Comparison of ENCODE assay signal across 8 mouse cellular contexts in the genomic region with DNA sequence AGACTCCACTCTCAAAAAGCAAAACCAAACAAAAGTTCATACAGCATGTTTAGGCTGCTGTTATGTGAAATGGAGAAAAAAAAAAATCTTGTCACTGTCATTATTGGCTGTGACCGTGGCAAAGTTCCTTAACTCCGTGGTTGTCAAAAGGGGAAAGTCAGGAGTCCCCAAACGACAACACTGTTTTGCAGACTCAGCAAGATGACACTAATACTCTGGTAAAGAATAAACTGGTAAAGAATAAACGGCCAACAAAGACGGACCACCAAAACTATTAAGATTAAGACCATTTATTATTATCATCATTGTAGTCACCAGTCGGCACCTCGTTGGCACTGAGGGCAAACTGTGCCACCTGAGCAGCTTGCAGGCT. TPM values are rescaled to one million over a fixed set of nuclear protein-coding genes. Genes with fewer than 3 reads are reported as not detected.
A peak's percentile ranks its signal among the peaks of the same experiment; 100 is the strongest.
DNase-seq lines count a peak whose midpoint lies in the region; ATAC-seq and TF ChIP-seq lines count a peak whose summit lies in the region.

No protein-coding gene starts in this region.

- H3K9ac ChIP-seq in embryonic facial prominence, embryonic 12.5 days, result peak overlapping the region; percentile 85
- peak overlapping the region; percentile 94 for H3K9ac ChIP-seq in intestine, embryonic 14.5 days (ENCODE audit: low read length)

- H3K36me3 ChIP-seq in embryonic facial prominence, embryonic 12.5 days, result peaks cover 78% of the 10 kb centered on the region
- peaks cover 78% of the 10 kb centered on the region for H3K36me3 ChIP-seq in intestine, embryonic 14.5 days (ENCODE audit: control insufficient read depth, insufficient read depth, low read length)
- H3K36me3 ChIP-seq in myocyte (ENCODE audit: control insufficient read depth, insufficient read depth), result peaks cover 56% of the 10 kb centered on the region

- H3K79me2 ChIP-seq in myocyte (ENCODE audit: control insufficient read depth, insufficient read depth), result peaks cover 15% of the 10 kb centered on the region

- peak overlapping the region; percentile 74 for H3ac ChIP-seq in myocyte (ENCODE audit: control insufficient read depth, insufficient read length)

- H3K9me3 ChIP-seq in embryonic facial prominence, embryonic 12.5 days, result no peaks in the 10 kb centered on the region
- H3K9me3 ChIP-seq in intestine, embryonic 14.5 days (ENCODE audit: control insufficient read depth, low read length), result no peaks in the 10 kb centered on the region

- WGBS in embryonic facial prominence, embryonic 12.5 days, result 4% methylated on average over 7 of the region's 7 CpGs
- 1% methylated on average over 7 of the region's 7 CpGs for WGBS in intestine, embryonic 14.5 days

- peaks cover 48% of the 10 kb centered on the region for H3K4me1 ChIP-seq in embryonic facial prominence, embryonic 12.5 days
- peaks cover 33% of the 10 kb centered on the region for H3K4me1 ChIP-seq in intestine, embryonic 14.5 days (replicated peaks; ENCODE audit: control insufficient read depth, insufficient read depth, low read length)

- H3K4me2 ChIP-seq in embryonic facial prominence, embryonic 12.5 days (replicated peaks), result peak overlapping the region; percentile 67
- H3K4me2 ChIP-seq in intestine, embryonic 14.5 days (ENCODE audit: low read length), result peak overlapping the region; percentile 78
- peak overlapping the region; percentile 89 for H3K4me2 ChIP-seq in myocyte (ENCODE audit: low read depth)

- H3K27me3 ChIP-seq in embryonic facial prominence, embryonic 12.5 days, result no peaks in the 10 kb centered on the region
- H3K27me3 ChIP-seq in intestine, embryonic 14.5 days (replicated peaks; ENCODE audit: control insufficient read depth, insufficient read depth, low read length), result no peaks in the 10 kb centered on the region
- H3K27me3 ChIP-seq in myocyte (ENCODE audit: control insufficient read depth, insufficient read depth, insufficient read length), result no peaks in the 10 kb centered on the region

- no peak for DNase-seq in layer of hippocampus, adult 2 months (ENCODE audit: low spot score in 2 of 2)
- no peak for DNase-seq in layer of hippocampus, postnatal 10 days (ENCODE audit: low spot score in 2 of 2)
- DNase-seq in intestine, embryonic 14.5 days (ENCODE audit: low spot score), result no peak
- DNase-seq in urinary bladder, postnatal 4 days (ENCODE audit: low spot score in 2 of 2), result no peak
- DNase-seq in right cerebral cortex, postnatal 10 days (ENCODE audit: low spot score in 2 of 2), result no peak
- DNase-seq in embryo, embryonic 11 days, result no peak

- TF ChIP-seq POLR2A in myocyte (IDR thresholded peaks at IDR 0.05; ENCODE audit: insufficient read length, low read depth), result no peak

- TF ChIP-seq CTCF in layer of hippocampus, adult 2 months (conservative IDR thresholded peaks at IDR 0.05), result no peak

- H3K4me3 ChIP-seq in layer of hippocampus, adult 2 months, result peak overlapping the region; percentile 81
- H3K4me3 ChIP-seq in embryonic facial prominence, embryonic 12.5 days, result peak overlapping the region; percentile 88
- H3K4me3 ChIP-seq in intestine, embryonic 14.5 days (ENCODE audit: low read depth, low read length), result peak overlapping the region; percentile 90
- peak overlapping the region; percentile 70 for H3K4me3 ChIP-seq in myocyte

- H3K27ac ChIP-seq in layer of hippocampus, adult 2 months, result peak overlapping the region; percentile 90
- peak overlapping the region; percentile 92 for H3K27ac ChIP-seq in embryonic facial prominence, embryonic 12.5 days
- peak overlapping the region; percentile 84 for H3K27ac ChIP-seq in intestine, embryonic 14.5 days (ENCODE audit: low read depth)

- ATAC-seq in embryonic facial prominence, embryonic 12.5 days (ENCODE audit: insufficient number of reproducible peaks, insufficient read depth, low FRiP score, low TSS enrichment), result no peak
- no peak for ATAC-seq in intestine, embryonic 14.5 days (replicated peaks; ENCODE audit: low FRiP score, low TSS enrichment, low read depth)

TF ChIP-seq in myocyte, 11 proteins besides CTCF, POLR2A, EP300 and RAD21:
- TF ChIP-seq SRF (IDR thresholded peaks at IDR 0.05; ENCODE audit: control insufficient read depth, insufficient read length, low read depth) (no peak), CEBPB (IDR thresholded peaks at IDR 0.05; ENCODE audit: insufficient read depth, poor library complexity, severe bottlenecking) (no peak), USF1 (IDR thresholded peaks at IDR 0.05; ENCODE audit: low read depth) (no peak), POLR2AphosphoS2 (IDR thresholded peaks at IDR 0.05; ENCODE audit: insufficient read length, low read depth) (no peak), MYOG (IDR thresholded peaks at IDR 0.05; ENCODE audit: control insufficient read depth in 1 of 3, insufficient read depth in 1 of 3, insufficient read length in 2 of 3, low read depth in 2 of 3) (no peak), TCF3 (IDR thresholded peaks at IDR 0.05; ENCODE audit: insufficient read length, low read depth) (no peak), MAX (IDR thresholded peaks at IDR 0.05; ENCODE audit: low read depth) (no peak), TCF12 (IDR thresholded peaks at IDR 0.05; ENCODE audit: insufficient read depth, poor library complexity, severe bottlenecking) (no peak), E2F4 (IDR thresholded peaks at IDR 0.05; ENCODE audit: insufficient read depth) (no peak), MYOD1 (IDR thresholded peaks at IDR 0.05; ENCODE audit: control insufficient read depth in 1 of 3, insufficient read length in 2 of 3, low read depth in 2 of 3) (no peak), REST (IDR thresholded peaks at IDR 0.05; ENCODE audit: insufficient read depth, insufficient read length) (no peak)

RNA-seq across cellular contexts. Expression of gene Rad23a, which starts 0.6 kb away (rescaled TPM):
- 10 to 100 TPM; 63.4 to 75.9 TPM for total RNA-seq in layer of hippocampus, adult 2 months (2021)
- total RNA-seq in layer of hippocampus, postnatal 10 days (2021), result 10 to 100 TPM; 55.5 to 64.9 TPM
- 96.0 TPM in 2 replicates for polyA plus RNA-seq in embryonic facial prominence, embryonic 12.5 days (2016; fragmentation: Nextera tagmentation; extraction: Ambion mirVana)
- polyA plus RNA-seq in intestine, embryonic 14.5 days (2014; fragmentation: Nextera tagmentation; extraction: Ambion mirVana), result 126 and 129 TPM in 2 replicates
- polyA plus RNA-seq in myocyte (2012; fragmentation: generic; extraction: Trizol), result 139 TPM

RNA-seq across cellular contexts. Expression of gene Calr, which starts 6.9 kb away (rescaled TPM):
- total RNA-seq in layer of hippocampus, adult 2 months (2021), result 100 to 1,000 TPM; 457 to 504 TPM
- 100 to 1,000 TPM; 444 to 464 TPM for total RNA-seq in layer of hippocampus, postnatal 10 days (2021)
- polyA plus RNA-seq in embryonic facial prominence, embryonic 12.5 days (2016; fragmentation: Nextera tagmentation; extraction: Ambion mirVana), result 919 and 944 TPM in 2 replicates
- 721 and 823 TPM in 2 replicates for polyA plus RNA-seq in intestine, embryonic 14.5 days (2014; fragmentation: Nextera tagmentation; extraction: Ambion mirVana)
- polyA plus RNA-seq in myocyte (2012; fragmentation: generic; extraction: Trizol), result 385 TPM

RNA-seq across cellular contexts. Expression of gene Gadd45gip1, which starts 8.5 kb away (rescaled TPM):
- total RNA-seq in layer of hippocampus, adult 2 months (2021), result 10 to 100 TPM; 23.3 to 26.1 TPM
- total RNA-seq in layer of hippocampus, postnatal 10 days (2021), result 10 to 100 TPM; 18.6 to 19.8 TPM
- polyA plus RNA-seq in embryonic facial prominence, embryonic 12.5 days (2016; fragmentation: Nextera tagmentation; extraction: Ambion mirVana), result 46.7 and 46.8 TPM in 2 replicates
- 57.8 and 60.8 TPM in 2 replicates for polyA plus RNA-seq in intestine, embryonic 14.5 days (2014; fragmentation: Nextera tagmentation; extraction: Ambion mirVana)
- 21.8 TPM for polyA plus RNA-seq in myocyte (2012; fragmentation: generic; extraction: Trizol)

RNA-seq across cellular contexts. Expression of gene Farsa, which starts 16.9 kb away (rescaled TPM):
- total RNA-seq in layer of hippocampus, adult 2 months (2021), result 10 to 100 TPM; 49.7 to 58.0 TPM
- total RNA-seq in layer of hippocampus, postnatal 10 days (2021), result 10 to 100 TPM; 63.2 to 65.0 TPM
- 106 and 108 TPM in 2 replicates for polyA plus RNA-seq in embryonic facial prominence, embryonic 12.5 days (2016; fragmentation: Nextera tagmentation; extraction: Ambion mirVana)
- 89.0 TPM in 2 replicates for polyA plus RNA-seq in intestine, embryonic 14.5 days (2014; fragmentation: Nextera tagmentation; extraction: Ambion mirVana)
- 73.3 TPM for polyA plus RNA-seq in myocyte (2012; fragmentation: generic; extraction: Trizol)

RNA-seq across cellular contexts. Expression of gene Dand5, which starts 17.2 kb away (rescaled TPM):
- 10 to 100 TPM; 11.9 TPM for total RNA-seq in layer of hippocampus, adult 2 months (2021)
- 1 to 10 TPM; 6.7 to 7.4 TPM for total RNA-seq in layer of hippocampus, postnatal 10 days (2021)
- polyA plus RNA-seq in embryonic facial prominence, embryonic 12.5 days (2016; fragmentation: Nextera tagmentation; extraction: Ambion mirVana), result 5.3 and 5.5 TPM in 2 replicates
- 5.2 and 5.4 TPM in 2 replicates for polyA plus RNA-seq in intestine, embryonic 14.5 days (2014; fragmentation: Nextera tagmentation; extraction: Ambion mirVana)
- 6.7 TPM for polyA plus RNA-seq in myocyte (2012; fragmentation: generic; extraction: Trizol)
